Mouse (Mus musculus) bone marrow, adult 2 months (tissue): Measurements from ENCODE around the gene C1ql4.

Source experiments
- CTCF ChIP-seq: fragments of 200-500 bp; IDR thresholded peaks from 2 replicates; pipeline ENCODE4 v1.5.1; 2011; ENCODE audit warnings: low read length, control low read depth; ENCODE audit not compliant: control insufficient read depth, insufficient read depth
- POLR2A ChIP-seq: fragments of 200-500 bp; IDR thresholded peaks from 2 replicates; pipeline ENCODE4 v1.6.1; 2011; ENCODE audit warnings: low read depth, mild to moderate bottlenecking, control low read depth, low read length, borderline replicate concordance; ENCODE audit not compliant: control insufficient read depth

DNA sequence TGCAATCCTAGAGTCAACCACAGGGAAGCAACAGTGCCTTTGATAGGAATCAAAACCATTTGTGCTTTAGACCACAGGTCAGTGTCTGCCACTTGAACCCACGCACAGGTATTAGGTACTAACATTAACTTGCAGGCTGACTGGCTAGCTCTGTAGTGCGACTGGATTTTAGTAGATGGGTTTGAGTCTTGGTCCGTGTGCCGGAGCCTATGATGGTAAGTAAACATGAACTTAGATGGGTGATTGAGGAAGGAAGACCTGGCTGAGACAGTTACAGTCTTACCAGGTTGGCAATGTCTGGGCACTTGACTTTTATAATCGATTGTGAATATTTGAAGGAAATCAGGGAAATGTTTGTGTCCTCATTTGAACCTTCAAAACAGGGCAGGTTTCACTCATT, 48.8 kb downstream of the C1ql4 start:
- no peak for TF ChIP-seq POLR2A
- no peak for TF ChIP-seq CTCF
